Mouse (Mus musculus) myocyte (in vitro differentiated cells): ENCODE measurements at regions not wholly inside any gene's neighbourhood (a gene's known extent, or its start where the extent isn't known, plus 50 kb on each side); places are given as distances from the start of the nearest gene placed in this dataset.

ENCODE experiments used
- MAX ChIP-seq: IDR thresholded peaks from one replicate; pipeline ENCODE4 v1.6.1; 2011; ENCODE audit warnings: low read depth, mild to moderate bottlenecking, control low read depth
- MYOG ChIP-seq, 3 experiments: IDR thresholded peaks; one replicate each; pipeline ENCODE4 v1.6.1; 2011; ENCODE audit warnings: control low read depth in 2 of 3, low read depth in 2 of 3, mild to moderate bottlenecking in 2 of 3; ENCODE audit not compliant: insufficient read length in 2 of 3, control insufficient read depth in 1 of 3, insufficient read depth in 1 of 3
- POLR2A ChIP-seq: IDR thresholded peaks from one replicate; pipeline ENCODE4 v1.6.1; 2011; ENCODE audit warnings: low read depth, mild to moderate bottlenecking, control low read depth, moderate library complexity; ENCODE audit not compliant: insufficient read length
- POLR2AphosphoS2 ChIP-seq: IDR thresholded peaks from one replicate; pipeline ENCODE4 v1.6.1; 2011; ENCODE audit warnings: low read depth, control low read depth; ENCODE audit not compliant: insufficient read length

DNA sequence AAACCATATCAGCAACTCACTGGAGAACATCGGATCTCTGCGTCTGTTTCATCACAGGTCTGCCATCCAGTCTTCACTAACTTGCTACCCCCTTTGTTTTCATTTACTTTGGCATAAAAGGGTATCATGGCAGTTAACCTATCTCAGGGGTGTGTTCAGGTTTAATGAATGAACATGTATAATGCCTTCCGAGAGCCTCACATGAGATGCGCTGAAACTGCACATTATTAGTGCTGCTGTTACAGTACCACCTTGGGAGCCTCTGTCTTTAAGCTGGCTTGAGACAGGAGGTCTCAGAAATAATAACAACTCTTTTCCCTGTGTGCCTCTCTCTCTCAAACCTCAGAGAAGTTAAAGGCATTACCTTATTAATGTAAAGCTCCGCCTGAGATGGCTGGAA, 438.2 kb upstream of the Cited2 start:
- TF ChIP-seq MAX (no peak), POLR2AphosphoS2 (no peak), POLR2A (no peak), MYOG (IDR thresholded peaks at IDR 0.05; ENCODE audit: control insufficient read depth in 1 of 3, insufficient read depth in 1 of 3, insufficient read length in 2 of 3, low read depth in 2 of 3) (no peak)
